ENCODE assay signal across 19 mouse cellular contexts in genomic region chr3:154655711-154656110, GRCm38 (mm10). TPM values are rescaled to one million over a fixed set of nuclear protein-coding genes. Genes with fewer than 3 reads are reported as not detected.
"Had no signal": no experiment of that assay in that cellular context is flagged by ENCODE, and none has a peak within 500 bp of the region (broad histone marks: within the 10 kb centered on the region; RNA-seq: fewer than 3 reads in every experiment).

No protein-coding gene starts in this region.

- H3K27ac ChIP-seq: midbrain, embryonic 10.5 days; midbrain, embryonic 12.5 days; neural tube, embryonic 13.5 days; neural tube, embryonic 15.5 days had no signal

- H3K4me3 ChIP-seq: midbrain, embryonic 10.5 days; midbrain, embryonic 12.5 days; myocyte; neural tube, embryonic 13.5 days; neural tube, embryonic 15.5 days had no signal

- DNase-seq: lung, adult 18-20 months; lung, embryonic 14.5 days; lung, postnatal 10 days; lung, postnatal 4 days; midbrain, embryonic 14.5 days; retina, postnatal 1 day; right cerebral cortex, adult 18-20 months; right cerebral cortex, postnatal 25 days; spleen, adult 18-20 months; thymus, adult 18-20 months; thymus, postnatal 14 days; thymus, postnatal 36 days had no signal

RNA-seq across cellular contexts. Expression of gene Erich3, which starts 7.9 kb away (rescaled TPM):
- total RNA-seq: megakaryocyte-erythroid progenitor cell, adult 5-6 weeks had no signal
- polyA plus RNA-seq: liver, embryonic 16.5 days; lung, embryonic 14.5 days; myocyte had no signal
